Mouse (Mus musculus) intestine, embryonic 15.5 days (tissue): ENCODE measurements around the gene Zfp697. TPM values are rescaled to one million over a fixed set of nuclear protein-coding genes. Genes with fewer than 3 reads are reported as not detected.
"Not testable (repeated sequence)": the region's sequence is repeated elsewhere in the genome, so short reads cannot be mapped to it uniquely, and the experiment has no call there.

Experiments used
- ATAC-seq: fragments of 200-750 bp; cut with Nextera tagmentation; 2 replicates; pipeline ENCODE4 v1.8.0; 2017; ENCODE audit warnings: moderate TSS enrichment, moderate library complexity
- H3K27ac ChIP-seq: fragments of 300-500 bp; sonication (generic); 2 replicates; pipeline ENCODE4 v1.5.1; 2015; ENCODE audit warnings: mild to moderate bottlenecking, inconsistent platforms
- H3K27me3 ChIP-seq: fragments of 300-500 bp; sonication (generic); replicated peaks from 2 replicates; pipeline ENCODE4 v1.6.1; 2015; ENCODE audit warnings: inconsistent platforms
- H3K36me3 ChIP-seq: fragments of 300-500 bp; sonication (generic); 2 replicates; pipeline ENCODE4 v1.6.1; 2015; ENCODE audit warnings: inconsistent platforms
- H3K4me1 ChIP-seq: fragments of 300-500 bp; sonication (generic); replicated peaks from 2 replicates; pipeline ENCODE4 v1.6.1; 2015; ENCODE audit warnings: inconsistent platforms
- H3K4me2 ChIP-seq: fragments of 300-500 bp; sonication (generic); replicated peaks from 2 replicates; pipeline ENCODE4 v1.6.1; 2015; ENCODE audit warnings: mild to moderate bottlenecking, inconsistent platforms
- H3K4me3 ChIP-seq: fragments of 300-500 bp; sonication (generic); replicated peaks from 2 replicates; pipeline ENCODE4 v1.5.1; 2015; ENCODE audit warnings: inconsistent platforms
- H3K9ac ChIP-seq: fragments of 300-500 bp; sonication (generic); 2 replicates; pipeline ENCODE4 v1.6.1; 2015; ENCODE audit warnings: inconsistent platforms
- H3K9me3 ChIP-seq: fragments of 300-500 bp; sonication (generic); 2 replicates; pipeline ENCODE4 v1.6.1; 2016; ENCODE audit warnings: inconsistent platforms
- WGBS: fragments of 180-500 bp; shearing (Covaris S2); methylation state at CpG from one replicate; pipeline ENCODE4 v1.1.7; 2015; 5-methylcytosine and 5-hydroxymethylcytosine counted together
- polyA plus RNA-seq: library from polyadenylated mRNA; unstranded; fragments of >200 nt; fragmentation: Nextera tagmentation; extraction: Ambion mirVana; gene quantifications from 2 replicates; pipeline ENCODE4 v1.2.1, GENCODE M21; 2015

The Zfp697 gene
- polyA plus RNA-seq, 1 experiment from 2014 or later, result 7.1 TPM

DNA sequence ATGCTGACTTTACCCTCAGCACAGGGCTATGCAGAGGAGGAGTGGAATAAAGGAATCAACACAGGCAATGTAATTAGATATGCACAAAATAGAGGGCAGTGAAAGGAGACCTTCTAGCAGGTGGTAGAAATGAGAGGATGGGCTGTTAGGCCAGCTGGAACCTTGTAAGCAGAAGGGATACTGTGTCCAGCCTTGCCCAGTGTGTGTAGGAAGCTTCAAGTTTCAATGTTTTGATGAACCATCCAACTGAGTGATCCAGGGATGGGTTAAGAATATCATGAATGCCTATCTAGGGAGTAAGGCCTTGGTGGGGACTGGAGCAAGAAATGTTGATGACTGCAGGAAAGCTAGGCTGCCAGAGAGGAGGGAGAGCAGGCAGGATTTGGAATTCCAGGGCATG is 112.8 kb downstream of the Zfp697 start:
- H3K36me3 ChIP-seq, H3K4me2 ChIP-seq, H3K4me3 ChIP-seq, H3K27me3 ChIP-seq, H3K9ac ChIP-seq, H3K27ac ChIP-seq, H3K4me1 ChIP-seq, H3K9me3 ChIP-seq, ATAC-seq: not testable (repeated sequence)

GRCm38 (mm10) chr3:98496762-98497161 is 114.5 kb downstream of the Zfp697 start:
- H3K27ac ChIP-seq, H3K9me3 ChIP-seq, H3K4me2 ChIP-seq, H3K4me3 ChIP-seq, H3K9ac ChIP-seq, H3K4me1 ChIP-seq, H3K36me3 ChIP-seq, H3K27me3 ChIP-seq: not testable (repeated sequence)
- no CpG with 5 or more reads among the region's 2 CpGs for WGBS
- ATAC-seq, result peak; percentile 53; the same call in 1 of the 2 replicates

GRCm38 (mm10) chr3:98497401-98497800 is 115.1 kb downstream of the Zfp697 start:
- not testable (repeated sequence) for H3K9ac ChIP-seq, H3K36me3 ChIP-seq, H3K4me3 ChIP-seq, H3K4me1 ChIP-seq, H3K27me3 ChIP-seq, H3K27ac ChIP-seq, H3K4me2 ChIP-seq, H3K9me3 ChIP-seq, ATAC-seq

- not testable (repeated sequence) for ATAC-seq, H3K27me3 ChIP-seq, H3K4me2 ChIP-seq, H3K9ac ChIP-seq, H3K4me1 ChIP-seq, H3K9me3 ChIP-seq, H3K36me3 ChIP-seq, H3K4me3 ChIP-seq, H3K27ac ChIP-seq
- no CpG with 5 or more reads among the region's 5 CpGs for WGBS
Measured at GRCm38 (mm10) chr3:98507229-98507628, 125.0 kb downstream of the Zfp697 start.

- H3K9ac ChIP-seq, H3K27ac ChIP-seq, H3K4me3 ChIP-seq, H3K4me1 ChIP-seq, H3K27me3 ChIP-seq, H3K36me3 ChIP-seq, ATAC-seq, H3K4me2 ChIP-seq, H3K9me3 ChIP-seq: not testable (repeated sequence)
- no CpG with 5 or more reads among the region's 1 CpGs for WGBS
Measured at GRCm38 (mm10) chr3:98510414-98510813, 128.2 kb downstream of the Zfp697 start, which contains the start of gene Hsd3b4. Gene Hsd3b4 (minus strand): TSS chr3:98510514.

GRCm38 (mm10) chr3:98522779-98523178 is 140.5 kb downstream of the Zfp697 start:
- H3K9me3 ChIP-seq, H3K27me3 ChIP-seq, H3K4me3 ChIP-seq, H3K4me1 ChIP-seq, H3K9ac ChIP-seq, H3K36me3 ChIP-seq, H3K27ac ChIP-seq, H3K4me2 ChIP-seq, ATAC-seq: not testable (repeated sequence)
- WGBS, result 42% methylated on average over 1 of the region's 2 CpGs

DNA sequence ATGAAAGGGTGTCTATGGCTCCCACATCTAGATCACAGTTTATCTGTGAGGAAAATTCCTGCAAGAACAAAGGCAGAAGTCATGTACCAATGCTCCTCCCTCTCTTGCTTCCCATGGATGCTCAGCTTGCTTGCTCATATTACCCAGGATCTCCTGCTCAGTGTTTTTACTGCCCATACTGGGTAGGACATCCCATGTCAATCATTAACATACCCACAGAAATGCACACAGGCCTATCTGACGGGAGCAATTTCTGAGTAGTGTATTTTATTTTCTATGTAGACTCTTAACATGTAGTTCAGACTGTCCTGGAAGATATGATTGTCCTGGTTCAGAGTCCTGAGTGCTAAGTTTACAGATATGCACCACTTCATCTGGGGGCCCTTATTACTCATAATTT is 142.3 kb downstream of the Zfp697 start:
- H3K9ac ChIP-seq, H3K27me3 ChIP-seq, H3K27ac ChIP-seq, H3K36me3 ChIP-seq, H3K4me3 ChIP-seq, H3K4me1 ChIP-seq, H3K9me3 ChIP-seq, H3K4me2 ChIP-seq: not testable (repeated sequence)
- ATAC-seq, result peak; percentile 59; the same call in 1 of the 2 replicates
- no CpG with 5 or more reads among the region's 1 CpGs for WGBS

GRCm38 (mm10) chr3:98524978-98525377 is 142.7 kb downstream of the Zfp697 start:
- not testable (repeated sequence) for H3K9me3 ChIP-seq, H3K4me3 ChIP-seq, H3K27me3 ChIP-seq, H3K36me3 ChIP-seq, H3K4me1 ChIP-seq, ATAC-seq, H3K27ac ChIP-seq, H3K4me2 ChIP-seq, H3K9ac ChIP-seq

DNA sequence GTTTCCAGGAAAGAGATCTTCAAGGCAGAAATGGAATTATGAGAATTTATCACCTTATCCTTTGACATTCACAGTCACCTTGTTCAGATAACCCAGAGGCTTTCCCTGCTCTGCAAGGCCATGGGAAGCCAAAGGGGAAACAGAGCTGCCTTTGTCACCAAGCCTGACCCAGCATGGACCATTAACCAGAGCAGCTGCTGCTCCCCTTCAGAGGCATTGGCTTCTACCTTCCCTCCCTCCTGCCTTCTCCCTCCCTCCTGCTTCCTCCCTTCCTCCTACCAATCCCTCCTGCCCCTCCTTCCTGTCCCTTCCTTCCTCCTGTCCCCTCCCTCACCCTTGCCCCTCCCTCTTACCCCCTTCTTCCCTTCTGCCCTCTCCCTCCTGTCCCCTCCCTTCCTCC is 165.4 kb downstream of the Zfp697 start:
- H3K9me3 ChIP-seq, H3K9ac ChIP-seq, H3K27me3 ChIP-seq, H3K4me3 ChIP-seq, H3K4me1 ChIP-seq, H3K36me3 ChIP-seq, H3K4me2 ChIP-seq, ATAC-seq, H3K27ac ChIP-seq: not testable (repeated sequence)

DNA sequence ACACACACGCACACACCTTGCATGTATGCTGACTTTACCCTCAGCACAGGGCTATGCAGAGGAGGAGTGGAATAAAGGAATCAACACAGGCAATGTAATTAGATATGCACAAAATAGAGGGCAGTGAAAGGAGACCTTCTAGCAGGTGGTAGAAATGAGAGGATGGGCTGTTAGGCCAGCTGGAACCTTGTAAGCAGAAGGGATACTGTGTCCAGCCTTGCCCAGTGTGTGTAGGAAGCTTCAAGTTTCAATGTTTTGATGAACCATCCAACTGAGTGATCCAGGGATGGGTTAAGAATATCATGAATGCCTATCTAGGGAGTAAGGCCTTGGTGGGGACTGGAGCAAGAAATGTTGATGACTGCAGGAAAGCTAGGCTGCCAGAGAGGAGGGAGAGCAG is 166.2 kb downstream of the Zfp697 start:
- not testable (repeated sequence) for H3K27me3 ChIP-seq, H3K4me2 ChIP-seq, H3K27ac ChIP-seq, H3K9me3 ChIP-seq, H3K9ac ChIP-seq, ATAC-seq, H3K4me1 ChIP-seq, H3K36me3 ChIP-seq, H3K4me3 ChIP-seq
- WGBS, result 88% methylated on average over 1 of the region's 1 CpGs

DNA sequence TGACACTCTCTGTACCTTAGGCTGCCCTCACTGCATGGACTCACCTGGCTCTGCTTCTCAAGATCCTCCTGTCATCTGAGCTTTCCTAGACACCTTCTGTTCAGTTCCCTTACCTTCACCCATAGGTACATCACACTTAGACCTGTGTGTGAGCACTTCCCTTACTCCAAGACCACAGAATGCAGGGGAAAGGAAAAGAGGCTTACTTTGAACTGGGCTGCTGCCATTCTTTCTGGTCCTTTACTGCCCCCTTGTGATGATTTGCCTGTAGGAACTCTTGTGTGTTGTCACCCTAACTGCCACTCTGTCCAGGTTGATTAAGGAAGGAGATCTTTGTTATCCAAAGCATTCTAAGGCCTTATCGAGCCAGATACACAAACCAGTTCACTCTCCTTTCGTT is 168.0 kb downstream of the Zfp697 start:
- not testable (repeated sequence) for H3K27me3 ChIP-seq, H3K4me3 ChIP-seq, H3K9ac ChIP-seq, H3K27ac ChIP-seq, ATAC-seq, H3K4me1 ChIP-seq, H3K4me2 ChIP-seq, H3K9me3 ChIP-seq, H3K36me3 ChIP-seq
- WGBS, result no CpG with 5 or more reads among the region's 2 CpGs

DNA sequence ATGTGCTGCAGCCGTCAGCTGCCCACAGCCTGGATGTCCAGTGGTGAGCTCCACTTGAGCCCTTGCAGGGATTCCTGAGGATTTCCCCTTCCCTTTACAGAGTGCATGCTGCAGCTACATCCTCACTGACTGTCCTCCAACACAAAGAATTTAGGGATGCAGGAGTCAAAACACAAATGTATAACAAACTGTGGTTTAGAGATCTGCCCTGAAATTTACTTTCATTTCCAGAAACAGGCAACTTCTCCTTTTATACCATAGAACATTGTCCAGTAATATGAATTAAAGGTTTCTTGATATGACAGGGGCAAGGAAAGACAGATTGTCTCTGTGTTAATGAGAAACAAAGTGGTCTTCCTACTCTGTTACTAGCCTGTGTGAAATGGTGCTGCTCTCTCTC is 168.6 kb downstream of the Zfp697 start:
- H3K4me1 ChIP-seq, H3K36me3 ChIP-seq, H3K9ac ChIP-seq, ATAC-seq, H3K27ac ChIP-seq, H3K9me3 ChIP-seq, H3K27me3 ChIP-seq, H3K4me3 ChIP-seq, H3K4me2 ChIP-seq: not testable (repeated sequence)
- WGBS, result no CpG with 5 or more reads among the region's 1 CpGs

DNA sequence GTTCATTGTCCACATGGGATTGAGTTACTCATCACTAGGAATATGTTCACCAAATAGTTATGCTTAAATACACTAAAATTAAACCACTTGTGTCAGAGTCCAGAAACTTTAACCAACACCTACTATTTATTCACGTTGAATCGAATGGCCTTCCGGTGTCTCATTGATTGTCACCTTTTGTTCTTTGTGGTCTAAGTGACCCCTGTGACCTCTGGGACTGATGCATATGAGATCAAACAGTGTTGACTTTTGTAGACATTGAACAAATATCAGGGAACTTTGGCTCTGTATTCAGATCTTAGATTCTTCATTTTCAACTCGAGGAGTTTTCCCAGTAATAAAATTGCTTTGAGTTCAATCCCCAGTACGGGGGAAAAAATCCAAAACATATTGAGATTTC is 178.4 kb downstream of the Zfp697 start:
- H3K27ac ChIP-seq, H3K27me3 ChIP-seq, ATAC-seq, H3K4me2 ChIP-seq, H3K4me3 ChIP-seq, H3K4me1 ChIP-seq, H3K9ac ChIP-seq, H3K9me3 ChIP-seq, H3K36me3 ChIP-seq: not testable (repeated sequence)
- WGBS, result no CpG with 5 or more reads among the region's 5 CpGs

GRCm38 (mm10) chr3:98563831-98564230 is 181.6 kb downstream of the Zfp697 start:
- no CpG with 5 or more reads among the region's 2 CpGs for WGBS
- not testable (repeated sequence) for H3K9me3 ChIP-seq, H3K27me3 ChIP-seq, ATAC-seq, H3K27ac ChIP-seq, H3K4me2 ChIP-seq, H3K9ac ChIP-seq, H3K36me3 ChIP-seq, H3K4me1 ChIP-seq, H3K4me3 ChIP-seq
